Mouse (Mus musculus) gastrocnemius, adult 8-10 months (tissue): ENCODE measurements at regions not wholly inside any gene's neighbourhood (a gene's known extent, or its start where the extent isn't known, plus 50 kb on each side); places are given as distances from the start of the nearest gene placed in this dataset.

Source experiments
- DNase-seq, 2 experiments: peaks; one replicate each; pipeline ENCODE4 v3.0.0; 2022; ENCODE audit warnings: low spot score in 2 of 2

- no peak for DNase-seq
These were observed 242.7 kb upstream of the Hs6st1 start for GRCm38 (mm10) chr1:35825531-35825966.

GRCm38 (mm10) chr1:35826575-35827114 lies 241.6 kb upstream of the Hs6st1 start:
- no peak for DNase-seq

GRCm38 (mm10) chr1:35827471-35827870 lies 240.7 kb upstream of the Hs6st1 start:
- DNase-seq = no peak

- no peak for DNase-seq
These were observed 234.0 kb upstream of the Hs6st1 start for GRCm38 (mm10) chr1:35834180-35834579.

GRCm38 (mm10) chr1:35836552-35836951 lies 231.6 kb upstream of the Hs6st1 start:
- no peak for DNase-seq

- DNase-seq = no peak
These were observed 229.6 kb upstream of the Hs6st1 start for GRCm38 (mm10) chr1:35838625-35839024.

- no peak for DNase-seq
These were observed 228.8 kb upstream of the Hs6st1 start for GRCm38 (mm10) chr1:35839446-35839845.

- DNase-seq = no peak
These were observed 226.6 kb upstream of the Hs6st1 start for GRCm38 (mm10) chr1:35841626-35842025.

- DNase-seq = no peak
These were observed 225.5 kb upstream of the Hs6st1 start for GRCm38 (mm10) chr1:35842707-35843106.

- no peak for DNase-seq
These were observed 224.6 kb upstream of the Hs6st1 start for GRCm38 (mm10) chr1:35843566-35843965.

- peak; percentile 25 to 45 for DNase-seq
These were observed 221.8 kb upstream of the Hs6st1 start for GRCm38 (mm10) chr1:35846224-35846936.

- no peak for DNase-seq
These were observed 219.8 kb upstream of the Hs6st1 start for GRCm38 (mm10) chr1:35848160-35848954.

- no peak for DNase-seq
These were observed 218.6 kb upstream of the Hs6st1 start for GRCm38 (mm10) chr1:35849406-35850190.

GRCm38 (mm10) chr1:35850191-35850545 lies 218.0 kb upstream of the Hs6st1 start:
- no peak for DNase-seq

- no peak for DNase-seq
These were observed 217.6 kb upstream of the Hs6st1 start for GRCm38 (mm10) chr1:35850566-35851085.

GRCm38 (mm10) chr1:35851681-35852409 lies 216.4 kb upstream of the Hs6st1 start:
- DNase-seq = no peak

- no peak for DNase-seq
These were observed 215.2 kb upstream of the Hs6st1 start for GRCm38 (mm10) chr1:35853018-35853417.

- no peak for DNase-seq
These were observed 212.6 kb upstream of the Hs6st1 start for GRCm38 (mm10) chr1:35855650-35856049.

- DNase-seq = no peak
These were observed 209.9 kb upstream of the Hs6st1 start for GRCm38 (mm10) chr1:35858342-35858741.

GRCm38 (mm10) chr1:35860779-35861178 lies 207.4 kb upstream of the Hs6st1 start:
- DNase-seq = no peak

- no peak for DNase-seq
These were observed 206.0 kb upstream of the Hs6st1 start for GRCm38 (mm10) chr1:35862196-35862595.
